Mouse (Mus musculus) olfactory bulb, adult 2 months (tissue): ENCODE data around the gene Sh2b3.
"Not testable (repeated sequence)": the region's sequence is repeated elsewhere in the genome, so short reads cannot be mapped to it uniquely, and the experiment has no call there.

Experiments used
- CTCF ChIP-seq: fragments of 200-500 bp; IDR thresholded peaks from 2 replicates; pipeline ENCODE4 v1.5.1; 2012; ENCODE audit warnings: low read depth, mild to moderate bottlenecking, low read length, moderate library complexity; ENCODE audit not compliant: insufficient read depth
- POLR2A ChIP-seq: fragments of 200-500 bp; IDR thresholded peaks from 2 replicates; pipeline ENCODE4 v1.6.1; 2012; ENCODE audit warnings: mild to moderate bottlenecking, low read depth, low read length, moderate library complexity; ENCODE audit not compliant: insufficient read depth

GRCm38 (mm10) chr5:121847269-121847668 lies 9.8 kb upstream of the Sh2b3 start:
- TF ChIP-seq POLR2A, CTCF: not testable (repeated sequence)
